Mouse (Mus musculus): ENCODE data around the gene Tpx2. TPM values are rescaled to one million over a fixed set of nuclear protein-coding genes. Genes with fewer than 3 reads are reported as not detected.

Gene Tpx2
- polyA plus RNA-seq, 1 experiment from 2014 or later, result 103 TPM

DNA sequence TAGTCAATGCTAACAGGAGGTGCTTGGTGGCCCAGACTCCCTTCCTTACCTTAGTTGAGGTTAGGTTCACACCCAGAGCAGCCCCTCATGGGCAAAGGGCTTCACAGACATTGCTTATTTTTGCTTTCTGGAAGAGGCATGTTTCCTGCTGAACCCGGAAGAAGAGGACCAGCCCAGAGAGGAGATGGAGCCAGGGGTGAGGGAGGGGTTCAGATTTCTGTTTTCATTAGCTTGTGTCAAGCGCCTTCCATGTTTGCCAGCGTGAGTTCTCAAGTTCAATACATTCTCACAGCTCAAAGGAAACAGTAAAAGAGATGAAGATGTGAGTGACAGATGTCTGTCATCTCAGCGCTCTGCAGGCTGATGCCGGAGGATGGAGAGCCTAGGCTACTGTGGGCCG is 62.1 kb downstream of the Tpx2 start:
- Histone ChIP-seq H3K9ac (no peak overlapping the region), H3K4me1 (peaks cover 21% of the 10 kb centered on the region), H3K36me3 (ENCODE audit: poor library complexity, severe bottlenecking) (no peaks in the 10 kb centered on the region), H3K4me2 (no peak overlapping the region), H3K27ac (no peak overlapping the region), H3K9me3 (replicated peaks) (no peaks in the 10 kb centered on the region), H3K4me3 (no peak overlapping the region), H3K27me3 (peaks cover 38% of the 10 kb centered on the region)
- WGBS, result 90% methylated on average over 6 of the region's 6 CpGs
- no peak for ATAC-seq

DNA sequence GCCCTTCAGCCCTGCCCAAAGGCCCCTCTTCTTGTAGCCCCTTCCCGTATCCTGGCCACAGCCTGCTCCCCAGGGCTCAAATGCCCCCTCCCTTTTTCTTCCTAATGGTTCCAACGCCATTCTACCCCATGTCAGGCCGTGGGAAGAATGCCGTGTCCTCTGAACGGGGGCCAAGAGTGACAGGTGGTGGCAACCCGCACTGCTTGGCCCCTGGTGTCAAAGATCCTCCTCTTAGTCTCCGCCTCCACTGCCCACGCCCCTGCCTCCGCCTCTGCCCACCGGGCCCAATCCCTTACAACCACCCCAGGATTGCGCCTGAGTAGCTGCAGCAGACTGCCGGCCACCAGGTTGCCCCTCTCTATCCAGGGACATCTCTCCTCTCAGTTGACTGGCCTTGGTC is 63.3 kb downstream of the Tpx2 start, which contains the start of gene Mylk2:
TSS of gene Mylk2 (plus strand) at position 322 of the 400 bp plus-strand sequence.
- no peaks in the 10 kb centered on the region for H3K36me3 ChIP-seq (ENCODE audit: poor library complexity, severe bottlenecking)
- no peak within 1 kb of the TSS for H3K9ac ChIP-seq
- no peak within 1 kb of the TSS for H3K27ac ChIP-seq
- 26% methylated on average over 12 of the region's 12 CpGs for WGBS
- H3K9me3 ChIP-seq (replicated peaks), result no peaks in the 10 kb centered on the region
- H3K4me3 ChIP-seq, result no peak within 1 kb of the TSS
- H3K27me3 ChIP-seq, result peaks cover 45% of the 10 kb centered on the region
- H3K4me2 ChIP-seq, result no peak within 1 kb of the TSS
- H3K4me1 ChIP-seq, result peaks cover 21% of the 10 kb centered on the region
- ATAC-seq, result no peak

DNA sequence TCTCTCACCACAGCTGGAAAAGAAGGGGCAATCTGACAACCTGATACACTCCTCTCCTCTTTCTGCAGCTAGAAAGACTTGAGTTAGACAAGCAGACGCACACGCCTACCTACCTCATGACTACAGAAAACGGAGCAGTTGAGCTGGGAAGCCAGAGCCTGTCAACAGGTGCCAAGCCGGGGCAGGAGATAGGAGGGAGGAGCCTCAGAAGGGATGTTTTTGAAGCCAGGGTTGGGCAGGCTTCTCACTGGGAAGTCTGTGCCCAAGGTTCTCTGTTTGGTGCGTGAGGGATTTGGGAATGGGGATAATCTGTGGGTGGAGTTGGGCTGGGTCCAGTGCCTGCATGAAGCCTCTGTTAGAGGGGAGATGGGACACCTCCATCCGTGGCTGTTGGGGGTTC is 63.7 kb downstream of the Tpx2 start:
- 37% methylated on average over 6 of the region's 6 CpGs for WGBS
- H3K9ac ChIP-seq, result no peak overlapping the region
- ATAC-seq, result no peak
- peaks cover 45% of the 10 kb centered on the region for H3K27me3 ChIP-seq
- no peak overlapping the region for H3K4me3 ChIP-seq
- H3K4me1 ChIP-seq, result peaks cover 18% of the 10 kb centered on the region
- no peaks in the 10 kb centered on the region for H3K9me3 ChIP-seq (replicated peaks)
- H3K36me3 ChIP-seq (ENCODE audit: poor library complexity, severe bottlenecking), result no peaks in the 10 kb centered on the region
- H3K27ac ChIP-seq, result no peak overlapping the region
- H3K4me2 ChIP-seq, result no peak overlapping the region

DNA sequence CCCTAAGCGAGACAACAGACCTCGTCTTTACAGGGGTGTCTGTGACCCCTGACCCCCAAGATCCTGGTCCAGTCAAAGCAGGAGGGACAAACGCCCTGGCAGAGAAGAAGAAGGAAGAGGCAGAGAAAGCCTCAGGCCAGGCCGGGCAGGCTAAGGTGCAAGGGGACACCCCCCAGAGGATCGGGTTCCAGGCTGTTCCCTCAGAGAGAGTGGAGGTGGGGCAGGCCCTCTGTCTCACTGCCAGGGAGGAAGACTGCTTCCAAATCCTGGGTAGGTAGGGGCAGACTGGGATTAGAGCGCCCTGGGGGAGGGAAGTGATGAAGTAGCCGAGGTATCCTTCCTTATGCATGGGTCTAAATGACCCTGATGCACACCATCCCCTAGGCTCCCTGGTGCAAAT is 65.7 kb downstream of the Tpx2 start:
- Histone ChIP-seq H3K27ac (no peak overlapping the region), H3K4me1 (peaks cover 6% of the 10 kb centered on the region; the same call in 1 of the 2 replicates), H3K4me3 (no peak overlapping the region), H3K27me3 (peaks cover 45% of the 10 kb centered on the region), H3K9me3 (replicated peaks) (no peaks in the 10 kb centered on the region), H3K9ac (no peak overlapping the region), H3K36me3 (ENCODE audit: poor library complexity, severe bottlenecking) (no peaks in the 10 kb centered on the region), H3K4me2 (no peak overlapping the region)
- no peak for ATAC-seq
- 35% methylated on average over 7 of the region's 7 CpGs for WGBS

DNA sequence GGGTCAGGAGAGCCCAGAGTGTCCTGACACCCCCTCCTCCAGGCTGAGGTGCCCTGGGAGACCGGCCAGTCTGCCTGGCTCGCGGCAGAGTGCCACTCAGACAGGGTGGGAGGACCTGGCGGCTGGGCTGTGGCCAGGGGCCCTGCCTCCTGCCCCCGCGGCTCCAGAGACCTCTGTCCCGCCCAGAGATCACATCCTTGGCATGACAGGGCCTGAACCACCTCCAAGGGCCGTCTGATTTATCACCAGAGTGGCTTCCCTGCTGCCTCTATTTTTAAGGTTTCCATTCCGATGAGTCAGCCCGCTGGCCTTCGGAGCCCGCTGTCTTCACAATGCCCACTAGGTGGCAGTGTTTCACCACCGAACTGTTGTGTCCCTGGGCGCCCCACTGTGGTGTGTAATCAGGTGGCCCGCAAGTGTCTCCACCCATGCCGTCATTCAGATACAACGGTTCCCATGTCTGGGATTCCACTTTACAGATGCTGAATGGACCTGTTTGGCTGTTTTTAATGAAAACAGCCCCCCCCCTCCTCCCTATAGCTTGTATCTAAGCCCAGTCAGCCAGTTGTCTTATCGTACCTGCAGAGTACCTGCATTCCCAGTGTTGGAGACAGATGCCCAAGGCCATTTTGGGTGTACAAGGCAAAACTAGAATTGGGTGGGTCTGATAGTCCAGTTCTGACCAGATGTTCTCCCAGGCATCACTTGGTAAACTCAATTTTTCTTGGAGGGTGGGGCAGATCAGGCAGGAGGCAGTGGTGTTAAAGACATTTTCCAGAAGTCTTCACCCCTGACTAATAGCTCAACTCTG is 66.8 kb downstream of the Tpx2 start:
- no peaks in the 10 kb centered on the region for H3K9me3 ChIP-seq (replicated peaks)
- 3% methylated on average over 15 of the region's 18 CpGs for WGBS
- peaks cover 45% of the 10 kb centered on the region for H3K27me3 ChIP-seq
- H3K4me3 ChIP-seq, result 0 out of 2 replicates have a peak overlapping the region, but pooled peaks have one; percentile 9
- H3K4me1 ChIP-seq, result peaks cover 7% of the 10 kb centered on the region; the same call in 1 of the 2 replicates
- H3K36me3 ChIP-seq (ENCODE audit: poor library complexity, severe bottlenecking), result no peaks in the 10 kb centered on the region
- peak; percentile 82 for ATAC-seq
- peak overlapping the region; percentile 47 for H3K4me2 ChIP-seq
- H3K9ac ChIP-seq, result peak overlapping the region; percentile 37; the same call in 1 of the 2 replicates
- no peak overlapping the region for H3K27ac ChIP-seq

DNA sequence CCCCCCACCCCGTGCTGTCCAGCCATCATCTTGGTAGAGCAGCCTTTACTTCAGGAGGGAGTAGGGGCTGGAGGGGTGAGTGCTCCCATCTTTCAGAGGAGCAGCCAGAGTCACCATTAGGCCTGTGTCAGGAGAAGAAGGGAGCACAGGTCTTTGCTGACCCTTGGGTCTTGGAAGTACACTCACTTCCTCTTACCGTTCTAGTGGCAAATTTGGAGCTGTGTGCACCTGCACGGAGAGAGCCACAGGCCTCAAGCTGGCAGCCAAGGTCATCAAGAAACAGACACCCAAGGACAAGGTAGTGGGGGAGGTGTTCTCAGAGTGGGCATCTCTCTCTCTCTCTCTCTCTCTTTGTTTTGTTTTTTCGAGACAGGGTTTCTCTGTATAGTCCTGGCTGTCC is 67.7 kb downstream of the Tpx2 start:
- H3K4me1 ChIP-seq, result peaks cover 7% of the 10 kb centered on the region; the same call in 1 of the 2 replicates
- no peaks in the 10 kb centered on the region for H3K36me3 ChIP-seq (ENCODE audit: poor library complexity, severe bottlenecking)
- H3K9ac ChIP-seq, result no peak overlapping the region
- H3K9me3 ChIP-seq (replicated peaks), result no peaks in the 10 kb centered on the region
- peaks cover 43% of the 10 kb centered on the region for H3K27me3 ChIP-seq
- ATAC-seq, result no peak
- H3K4me3 ChIP-seq, result no peak overlapping the region
- 80% methylated on average over 4 of the region's 4 CpGs for WGBS
- no peak overlapping the region for H3K4me2 ChIP-seq
- H3K27ac ChIP-seq, result no peak overlapping the region

DNA sequence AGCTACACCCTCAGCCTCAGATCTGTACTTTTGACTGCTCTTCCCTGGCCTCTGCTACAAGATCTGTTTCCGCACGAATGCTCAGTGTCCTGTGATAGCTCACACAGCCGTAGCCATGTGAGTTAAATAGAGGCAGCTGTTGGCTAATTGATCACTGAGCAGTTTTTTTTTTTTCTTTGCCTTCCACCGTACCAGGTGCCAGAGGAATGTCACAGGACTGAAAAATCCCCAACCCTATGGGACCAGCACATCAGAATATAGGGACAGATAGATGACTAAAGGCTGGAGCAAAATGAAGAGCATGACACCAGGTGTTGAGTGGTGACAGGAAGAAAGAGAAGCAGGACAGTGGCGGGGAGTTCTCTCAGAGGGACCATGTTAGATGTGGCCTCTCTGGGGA is 68.3 kb downstream of the Tpx2 start:
- H3K4me1 ChIP-seq, result peaks cover 7% of the 10 kb centered on the region; the same call in 1 of the 2 replicates
- H3K9me3 ChIP-seq (replicated peaks), result no peaks in the 10 kb centered on the region
- no peak overlapping the region for H3K4me2 ChIP-seq
- no peak overlapping the region for H3K4me3 ChIP-seq
- H3K27ac ChIP-seq, result no peak overlapping the region
- ATAC-seq, result no peak
- no peaks in the 10 kb centered on the region for H3K36me3 ChIP-seq (ENCODE audit: poor library complexity, severe bottlenecking)
- no peak overlapping the region for H3K9ac ChIP-seq
- peaks cover 37% of the 10 kb centered on the region for H3K27me3 ChIP-seq
- WGBS, result 57% methylated on average over 5 of the region's 5 CpGs

DNA sequence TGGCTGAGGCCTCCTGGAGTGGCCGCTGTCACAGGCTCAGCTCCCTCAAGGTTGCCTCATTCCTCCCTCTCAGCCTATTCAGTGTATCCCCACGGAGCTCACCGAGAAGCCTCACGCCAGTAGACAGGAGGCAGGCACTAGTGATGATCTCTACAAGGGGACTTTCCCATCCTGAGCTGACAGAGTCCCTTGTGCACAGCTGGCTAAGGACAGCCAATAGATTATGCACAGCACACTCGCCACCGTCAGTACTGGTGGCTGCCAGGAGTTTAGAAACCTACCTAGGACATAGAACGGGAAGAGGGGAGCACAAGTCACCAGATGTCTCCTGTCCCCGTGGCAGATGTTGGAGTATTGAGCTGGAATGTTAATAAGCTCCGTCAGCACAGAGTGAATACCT is 69.9 kb downstream of the Tpx2 start:
- H3K27ac ChIP-seq, result no peak overlapping the region
- 63% methylated on average over 9 of the region's 9 CpGs for WGBS
- no peak overlapping the region for H3K4me2 ChIP-seq
- no peak overlapping the region for H3K9ac ChIP-seq
- no peak for ATAC-seq
- H3K4me3 ChIP-seq, result no peak overlapping the region
- H3K4me1 ChIP-seq, result peaks cover 7% of the 10 kb centered on the region; the same call in 1 of the 2 replicates
- no peaks in the 10 kb centered on the region for H3K36me3 ChIP-seq (ENCODE audit: poor library complexity, severe bottlenecking)
- no peaks in the 10 kb centered on the region for H3K9me3 ChIP-seq (replicated peaks)
- peaks cover 22% of the 10 kb centered on the region for H3K27me3 ChIP-seq

DNA sequence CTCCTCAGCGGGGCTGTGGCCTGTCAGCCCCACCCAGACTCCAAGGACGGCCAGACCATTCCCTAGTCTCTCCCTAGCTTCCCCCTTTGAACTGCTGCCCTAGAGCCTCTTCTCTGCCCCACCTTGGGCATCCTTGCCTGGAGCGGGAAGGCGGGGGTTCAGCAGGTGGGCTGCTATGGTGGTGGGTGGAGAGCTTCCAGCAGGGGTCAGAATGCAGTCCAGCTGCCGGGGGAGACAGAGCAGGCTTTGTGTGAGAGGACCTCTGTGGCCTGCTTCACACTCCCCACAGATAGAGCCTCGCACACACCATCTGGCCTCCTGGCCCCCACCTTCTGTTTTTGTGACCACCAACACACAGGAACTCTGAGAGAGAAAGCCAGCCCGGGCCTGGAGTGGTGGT is 74.6 kb downstream of the Tpx2 start:
- no peak overlapping the region for H3K4me3 ChIP-seq
- WGBS, result 37% methylated on average over 7 of the region's 7 CpGs
- no peak overlapping the region for H3K4me2 ChIP-seq
- peaks cover 11% of the 10 kb centered on the region for H3K4me1 ChIP-seq
- no peaks in the 10 kb centered on the region for H3K36me3 ChIP-seq (ENCODE audit: poor library complexity, severe bottlenecking)
- no peaks in the 10 kb centered on the region for H3K9me3 ChIP-seq (replicated peaks)
- no peak overlapping the region for H3K27ac ChIP-seq
- no peak overlapping the region for H3K9ac ChIP-seq
- ATAC-seq, result no peak
- H3K27me3 ChIP-seq, result no peaks in the 10 kb centered on the region

DNA sequence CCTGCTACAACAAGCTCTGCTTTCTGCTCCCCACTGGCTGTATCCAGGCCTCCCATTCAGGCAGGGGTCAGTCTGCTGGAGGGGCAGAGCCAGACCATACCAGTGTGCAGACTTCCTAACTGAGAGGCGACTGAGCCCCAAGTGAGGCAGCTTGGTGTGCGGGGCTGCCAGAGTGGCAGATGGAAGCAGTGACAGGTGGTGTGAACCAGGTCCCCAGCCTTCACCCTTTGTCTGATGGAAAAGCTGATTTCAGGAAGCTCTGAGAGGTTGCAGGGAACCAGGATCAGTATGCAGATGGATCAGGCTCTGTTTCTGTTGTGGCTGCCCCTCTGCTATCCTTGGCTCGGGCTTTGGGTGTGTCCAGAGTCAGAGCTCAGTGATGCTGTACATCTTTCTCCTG is 75.9 kb downstream of the Tpx2 start:
- no peak overlapping the region for H3K27ac ChIP-seq
- peaks cover 9% of the 10 kb centered on the region for H3K4me1 ChIP-seq
- H3K4me3 ChIP-seq, result no peak overlapping the region
- no peak overlapping the region for H3K4me2 ChIP-seq
- no peak overlapping the region for H3K9ac ChIP-seq
- no peaks in the 10 kb centered on the region for H3K9me3 ChIP-seq (replicated peaks)
- no peaks in the 10 kb centered on the region for H3K36me3 ChIP-seq (ENCODE audit: poor library complexity, severe bottlenecking)
- no peaks in the 10 kb centered on the region for H3K27me3 ChIP-seq
- WGBS, result 68% methylated on average over 3 of the region's 3 CpGs
- no peak; the same call in 1 of the 2 replicates for ATAC-seq

DNA sequence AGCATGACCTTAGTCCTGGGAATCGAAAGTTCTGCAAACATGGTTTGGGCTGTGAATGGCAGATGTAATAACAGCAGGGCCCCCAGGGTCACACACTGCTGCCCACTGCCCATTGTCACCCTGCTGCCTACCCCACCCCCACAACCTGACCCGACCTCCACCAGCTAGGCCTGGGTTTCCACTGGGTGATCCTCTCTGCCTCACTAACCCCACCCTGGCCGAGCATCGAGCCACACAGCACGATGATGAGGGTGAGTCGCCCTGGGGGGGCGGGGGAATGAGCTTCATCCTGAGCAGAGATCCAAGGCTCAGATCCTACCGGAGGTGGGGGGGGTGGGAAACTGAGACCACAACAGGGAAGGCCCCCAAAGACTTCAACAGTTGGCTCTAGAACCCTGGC is 76.4 kb downstream of the Tpx2 start:
- no peak for ATAC-seq
- Histone ChIP-seq H3K36me3 (ENCODE audit: poor library complexity, severe bottlenecking) (no peaks in the 10 kb centered on the region), H3K4me2 (no peak overlapping the region), H3K9me3 (replicated peaks) (no peaks in the 10 kb centered on the region), H3K9ac (no peak overlapping the region), H3K4me1 (peaks cover 9% of the 10 kb centered on the region), H3K27ac (no peak overlapping the region), H3K27me3 (no peaks in the 10 kb centered on the region), H3K4me3 (no peak overlapping the region)
- WGBS, result 71% methylated on average over 8 of the region's 8 CpGs

DNA sequence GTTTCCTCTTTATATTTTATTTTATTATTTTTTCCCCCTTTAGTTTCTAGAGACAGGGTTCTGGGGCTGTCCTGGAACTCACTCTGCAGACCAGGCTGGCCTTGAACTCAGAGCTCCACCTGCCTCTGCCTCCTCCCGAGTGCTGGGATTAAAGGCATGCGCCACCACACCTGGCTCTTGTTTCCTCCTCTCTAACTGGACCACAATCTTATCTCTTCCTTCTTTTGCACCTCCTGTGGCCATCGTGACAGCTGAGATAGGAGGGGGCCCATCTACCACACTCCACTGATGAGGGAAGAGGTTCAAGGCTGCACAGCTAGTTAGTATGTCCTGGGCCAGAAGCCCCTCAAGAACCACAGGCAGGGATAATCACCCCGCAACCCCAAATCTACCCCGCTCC is 76.8 kb downstream of the Tpx2 start:
- Histone ChIP-seq H3K4me2 (no peak overlapping the region), H3K27me3 (no peaks in the 10 kb centered on the region), H3K27ac (no peak overlapping the region), H3K4me3 (no peak overlapping the region), H3K9ac (no peak overlapping the region), H3K36me3 (ENCODE audit: poor library complexity, severe bottlenecking) (no peaks in the 10 kb centered on the region), H3K4me1 (peaks cover 9% of the 10 kb centered on the region), H3K9me3 (replicated peaks) (no peaks in the 10 kb centered on the region)
- 87% methylated on average over 5 of the region's 5 CpGs for WGBS
- ATAC-seq, result no peak

Data from forebrain, embryonic 13.5 days (tissue).